Mouse (Mus musculus) MEL (cell line): ENCODE data around the gene Ap3b1.

Experiments
- CTCF ChIP-seq, 3 experiments: IDR thresholded peaks in 2 of 3; conservative IDR thresholded peaks in 1 of 3; 2 replicates each; pipeline ENCODE4 v1.5.1; 2011 to 2012; ENCODE audit warnings: low read length in 3 of 3, low read depth in 2 of 3, mild to moderate bottlenecking in 2 of 3, improper control_type of control experiment in 1 of 3, inconsistent platforms in 1 of 3, mixed read lengths in 1 of 3, moderate library complexity in 1 of 3; ENCODE audit not compliant: control insufficient read depth in 1 of 3, insufficient read depth in 1 of 3, poor library complexity in 1 of 3, severe bottlenecking in 1 of 3
- EP300 ChIP-seq, 2 experiments: IDR thresholded peaks; 2 replicates each; pipeline ENCODE4 v1.6.1; 2011; ENCODE audit warnings: improper control_type of control experiment in 2 of 2, low read length in 2 of 2, low read depth in 1 of 2, mild to moderate bottlenecking in 1 of 2
- MYC ChIP-seq: IDR thresholded peaks from 2 replicates; pipeline ENCODE4 v1.6.1; 2011; ENCODE audit warnings: low read depth, mild to moderate bottlenecking, low read length, improper control_type of control experiment, moderate library complexity
- POLR2AphosphoS2 ChIP-seq: IDR thresholded peaks from 2 replicates; pipeline ENCODE4 v1.6.1; 2011; ENCODE audit warnings: low read length, improper control_type of control experiment
- TBP ChIP-seq: IDR thresholded peaks from 2 replicates; pipeline ENCODE4 v1.8.0; 2011; ENCODE audit warnings: low read depth, low read length, improper control_type of control experiment

DNA sequence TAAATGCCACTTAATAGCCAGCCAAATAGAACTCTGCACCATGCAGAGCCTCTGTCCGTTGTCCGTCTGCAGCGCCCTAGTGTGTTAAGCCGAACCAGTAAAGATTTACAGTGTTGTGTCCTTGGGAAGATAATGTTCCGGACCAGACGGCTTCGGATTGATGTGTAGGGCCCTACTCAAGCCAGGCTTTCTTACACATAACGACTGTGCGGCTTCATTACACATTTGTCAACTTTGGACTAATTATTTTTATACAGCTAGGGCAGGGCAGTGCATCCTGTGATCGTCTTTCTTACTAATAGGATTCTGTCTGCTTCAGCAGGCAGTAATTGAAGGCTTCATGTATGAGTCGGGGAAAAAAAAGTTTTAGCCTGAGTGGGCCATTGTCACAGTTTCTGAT lies 202.1 kb downstream of the Ap3b1 start:
- TF ChIP-seq EP300 (IDR thresholded peaks at IDR 0.05; ENCODE audit: low read depth in 1 of 2, low read length in 2 of 2): no peak
- no peak for TF ChIP-seq CTCF (IDR thresholded peaks at IDR 0.05 in 2 of 3, conservative IDR thresholded peaks at IDR 0.05 in 1 of 3; ENCODE audit: control insufficient read depth in 1 of 3, insufficient read depth in 1 of 3, low read depth in 2 of 3, low read length in 3 of 3, poor library complexity in 1 of 3, severe bottlenecking in 1 of 3)
- no peak for TF ChIP-seq MYC
- TF ChIP-seq TBP: no peak
- TF ChIP-seq POLR2AphosphoS2: no peak
